Mouse (Mus musculus): ENCODE data around the gene Slc35g3.

DNA sequence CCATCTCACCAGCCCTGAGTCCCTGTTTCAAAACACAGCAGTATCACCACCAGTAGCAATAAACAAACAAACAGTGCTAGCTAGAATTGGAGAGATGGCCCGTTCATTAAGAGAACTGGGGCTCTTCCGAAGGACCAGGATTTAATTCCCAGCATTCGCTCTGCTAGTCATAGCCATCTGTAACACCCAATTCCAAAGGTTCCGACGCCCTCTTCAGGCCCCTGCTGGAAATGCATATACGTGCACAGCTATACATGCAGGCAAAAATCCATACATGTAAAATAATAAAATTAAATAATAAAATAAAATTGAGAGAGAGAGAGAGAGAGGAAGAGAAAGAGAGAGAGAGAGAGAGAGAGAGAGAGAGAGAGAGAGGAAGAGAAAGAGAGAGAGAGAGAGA is 42.3 kb downstream of the Slc35g3 start:
- TF ChIP-seq CTCF (IDR thresholded peaks at IDR 0.05; ENCODE audit: low read depth), result peak; percentile 29
- no peak for TF ChIP-seq EP300 (optimal IDR thresholded peaks at IDR 0.05)
